Mouse (Mus musculus) small intestine, adult 2 months (tissue): ENCODE measurements at regions not wholly inside any gene's neighbourhood (a gene's known extent, or its start where the extent isn't known, plus 50 kb on each side); places are given as distances from the start of the nearest gene placed in this dataset.

ENCODE experiments used
- CTCF ChIP-seq: fragments of 200-500 bp; IDR thresholded peaks from 2 replicates; pipeline ENCODE4 v1.5.1; 2012; ENCODE audit warnings: low read depth, mild to moderate bottlenecking, control low read depth, inconsistent platforms, low read length, moderate library complexity, mixed read lengths; ENCODE audit not compliant: insufficient replicate concordance, insufficient read length; ENCODE audit errors: extremely low read depth
- POLR2A ChIP-seq: fragments of 200-500 bp; IDR thresholded peaks from 2 replicates; pipeline ENCODE4 v1.6.1; 2012; ENCODE audit warnings: low read depth, mild to moderate bottlenecking, control low read depth, inconsistent platforms, low read length, moderate library complexity

DNA sequence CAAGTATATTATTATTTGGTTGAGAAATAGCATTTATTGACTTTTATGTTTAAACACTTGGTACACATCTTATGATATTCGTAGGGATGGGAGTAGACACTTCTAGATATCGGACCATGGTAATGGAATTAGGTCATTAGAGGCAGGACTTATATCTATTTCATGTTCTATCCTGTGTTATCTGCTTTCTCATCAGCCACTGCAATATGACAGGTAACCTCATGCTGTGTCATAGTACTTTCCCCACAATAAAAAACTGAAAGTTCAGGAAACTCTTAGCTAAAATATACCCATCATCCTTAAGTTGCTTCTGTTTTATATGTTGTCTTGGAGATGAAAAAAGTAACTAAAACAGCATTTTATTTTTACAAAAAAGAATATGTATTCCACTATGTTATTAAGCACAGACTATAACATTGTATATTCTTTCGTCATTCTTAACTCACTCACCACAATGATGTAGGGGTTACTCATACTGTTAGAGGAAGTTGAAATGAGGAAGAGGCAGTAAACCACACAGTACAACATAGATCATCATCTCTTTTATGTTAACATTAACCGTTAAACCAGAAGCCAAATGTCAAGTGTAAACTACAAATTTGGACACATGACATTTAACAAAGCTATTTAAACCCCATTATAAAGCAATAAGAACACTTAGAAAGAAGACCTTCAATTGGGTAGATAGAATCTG lies 221.8 kb downstream of the 4930474N05Rik start:
- TF ChIP-seq CTCF (no peak), POLR2A (no peak)
